23 mouse cellular contexts compared by ENCODE assay signal in genomic region chr12:116901773-116902172, GRCm38 (mm10).
DNase-seq lines count a peak whose midpoint lies in the region; ATAC-seq lines count a peak whose summit lies in the region.
"Had no signal": no experiment of that assay in that cellular context is flagged by ENCODE, and none has a peak within 500 bp of the region (broad histone marks: within the 10 kb centered on the region; RNA-seq: fewer than 3 reads in every experiment).

No protein-coding gene starts in this region.

- no peak overlapping the region for H3K27ac ChIP-seq in hindbrain, embryonic 11.5 days (ENCODE audit: low read depth, low read length)
- no peak overlapping the region for H3K27ac ChIP-seq in hindbrain, embryonic 16.5 days (ENCODE audit: low read depth, low read length)
- H3K27ac ChIP-seq in neural tube, embryonic 11.5 days (ENCODE audit: low read depth, low read length) = no peak overlapping the region
- no peak overlapping the region for H3K27ac ChIP-seq in neural tube, embryonic 15.5 days (replicated peaks)
- H3K27ac ChIP-seq: forebrain, embryonic 15.5 days; heart, embryonic 15.5 days; hindbrain, embryonic 15.5 days; intestine, embryonic 15.5 days had no signal

- H3K4me2 ChIP-seq in hindbrain, embryonic 11.5 days (replicated peaks; ENCODE audit: low read depth, low read length) = no peak overlapping the region
- no peak overlapping the region for H3K4me2 ChIP-seq in hindbrain, embryonic 16.5 days (ENCODE audit: low read length)
- H3K4me2 ChIP-seq in neural tube, embryonic 11.5 days (ENCODE audit: low read depth) = no peak overlapping the region
- no peak overlapping the region for H3K4me2 ChIP-seq in neural tube, embryonic 15.5 days
- H3K4me2 ChIP-seq: forebrain, embryonic 15.5 days; heart, embryonic 12.5 days; heart, embryonic 15.5 days; hindbrain, embryonic 15.5 days; intestine, embryonic 15.5 days had no signal

- H3K36me3 ChIP-seq in hindbrain, embryonic 11.5 days (ENCODE audit: control insufficient read depth, insufficient read depth, low read length) = no peaks in the 10 kb centered on the region
- no peaks in the 10 kb centered on the region for H3K36me3 ChIP-seq in hindbrain, embryonic 16.5 days (ENCODE audit: control insufficient read depth, insufficient read depth, low read length)
- H3K36me3 ChIP-seq in neural tube, embryonic 11.5 days (ENCODE audit: control insufficient read depth, insufficient read depth, low read length) = no peaks in the 10 kb centered on the region
- no peaks in the 10 kb centered on the region; the same call in 1 of the 2 replicates for H3K36me3 ChIP-seq in neural tube, embryonic 15.5 days
- H3K36me3 ChIP-seq: forebrain, embryonic 15.5 days; heart, embryonic 12.5 days; heart, embryonic 15.5 days; intestine, embryonic 15.5 days had no signal

- ATAC-seq in hindbrain, embryonic 11.5 days (ENCODE audit: low FRiP score) = peak; percentile 54
- no peak for ATAC-seq in hindbrain, embryonic 16.5 days
- peak; percentile 41; the same call in 1 of the 2 replicates for ATAC-seq in neural tube, embryonic 11.5 days (ENCODE audit: insufficient read depth, low FRiP score, low TSS enrichment)
- ATAC-seq in neural tube, embryonic 15.5 days (ENCODE audit: low FRiP score) = no peak
- ATAC-seq: forebrain, embryonic 15.5 days; intestine, embryonic 15.5 days; Patski had no signal

- no peak overlapping the region for H3K4me3 ChIP-seq in hindbrain, embryonic 11.5 days (ENCODE audit: low read depth, low read length)
- no peak overlapping the region for H3K4me3 ChIP-seq in hindbrain, embryonic 16.5 days (ENCODE audit: low read length)
- no peak overlapping the region for H3K4me3 ChIP-seq in neural tube, embryonic 11.5 days (ENCODE audit: low read depth, low read length)
- H3K4me3 ChIP-seq in neural tube, embryonic 15.5 days (replicated peaks) = no peak overlapping the region
- H3K4me3 ChIP-seq: forebrain, embryonic 15.5 days; heart, embryonic 12.5 days; heart, embryonic 15.5 days; hindbrain, embryonic 15.5 days; intestine, embryonic 15.5 days had no signal

- DNase-seq in embryo, embryonic 10.5 days (ENCODE audit: low spot score) = peak; percentile 14
- no peak for DNase-seq in embryo, embryonic 11 days
- no peak for DNase-seq in hindbrain, embryonic 11.5 days (ENCODE audit: low spot score)
- DNase-seq in neural tube, embryonic 11.5 days (ENCODE audit: low spot score) = no peak
- DNase-seq in retina, postnatal 1 day = peak; percentile 19
- DNase-seq in cerebellum, adult 8-10 months = no peak
- DNase-seq: adrenal gland, postnatal 10 days; adrenal gland, postnatal 36 days; cerebellum, adult 18-20 months; cerebellum, adult 9-11 months; cerebellum, postnatal 25 days; gastrocnemius, postnatal 25 days; heart, adult 18-20 months; heart, postnatal 10 days; heart, postnatal 36 days had no signal

- H3K4me1 ChIP-seq in hindbrain, embryonic 11.5 days (replicated peaks; ENCODE audit: control insufficient read depth, insufficient read depth, low read length) = no peaks in the 10 kb centered on the region
- no peaks in the 10 kb centered on the region for H3K4me1 ChIP-seq in hindbrain, embryonic 16.5 days (ENCODE audit: control insufficient read depth, insufficient read depth, low read depth, low read length)
- H3K4me1 ChIP-seq in neural tube, embryonic 11.5 days (ENCODE audit: control insufficient read depth, insufficient read depth, low read length) = no peaks in the 10 kb centered on the region
- no peaks in the 10 kb centered on the region for H3K4me1 ChIP-seq in neural tube, embryonic 15.5 days
- H3K4me1 ChIP-seq: forebrain, embryonic 15.5 days; heart, embryonic 12.5 days; heart, embryonic 15.5 days; hindbrain, embryonic 15.5 days; intestine, embryonic 15.5 days had no signal

- H3K9me3 ChIP-seq in hindbrain, embryonic 11.5 days (ENCODE audit: control insufficient read depth, low read length) = no peaks in the 10 kb centered on the region
- H3K9me3 ChIP-seq in hindbrain, embryonic 16.5 days (ENCODE audit: control insufficient read depth, low read length) = no peaks in the 10 kb centered on the region
- no peaks in the 10 kb centered on the region for H3K9me3 ChIP-seq in neural tube, embryonic 11.5 days (ENCODE audit: control insufficient read depth, low read length)
- no peaks in the 10 kb centered on the region for H3K9me3 ChIP-seq in neural tube, embryonic 15.5 days (replicated peaks)
- H3K9me3 ChIP-seq: forebrain, embryonic 15.5 days; heart, embryonic 15.5 days; hindbrain, embryonic 15.5 days; intestine, embryonic 15.5 days had no signal

- no peaks in the 10 kb centered on the region for H3K27me3 ChIP-seq in hindbrain, embryonic 11.5 days (ENCODE audit: control insufficient read depth, insufficient read depth, low read length)
- no peaks in the 10 kb centered on the region for H3K27me3 ChIP-seq in hindbrain, embryonic 16.5 days (replicated peaks; ENCODE audit: control insufficient read depth, insufficient read depth, low read length)
- H3K27me3 ChIP-seq in neural tube, embryonic 11.5 days (ENCODE audit: control insufficient read depth, insufficient read depth, low read length) = no peaks in the 10 kb centered on the region
- H3K27me3 ChIP-seq in neural tube, embryonic 15.5 days (replicated peaks) = no peaks in the 10 kb centered on the region
- H3K27me3 ChIP-seq: forebrain, embryonic 15.5 days; heart, embryonic 12.5 days; heart, embryonic 15.5 days; hindbrain, embryonic 15.5 days; intestine, embryonic 15.5 days; Patski had no signal

- 47% methylated on average over 3 of the region's 3 CpGs for WGBS in hindbrain, embryonic 11.5 days
- 32% methylated on average over 3 of the region's 3 CpGs for WGBS in hindbrain, embryonic 16.5 days
- WGBS in neural tube, embryonic 11.5 days = 49% methylated on average over 3 of the region's 3 CpGs
- WGBS in neural tube, embryonic 15.5 days = 24% methylated on average over 3 of the region's 3 CpGs

- H3K9ac ChIP-seq in hindbrain, embryonic 11.5 days (ENCODE audit: low read depth, low read length) = no peak overlapping the region
- no peak overlapping the region for H3K9ac ChIP-seq in hindbrain, embryonic 16.5 days (ENCODE audit: low read depth, low read length)
- no peak overlapping the region for H3K9ac ChIP-seq in neural tube, embryonic 11.5 days (ENCODE audit: low read length)
- H3K9ac ChIP-seq in neural tube, embryonic 15.5 days (replicated peaks) = no peak overlapping the region
- H3K9ac ChIP-seq: forebrain, embryonic 15.5 days; heart, embryonic 12.5 days; heart, embryonic 15.5 days; hindbrain, embryonic 15.5 days; intestine, embryonic 15.5 days had no signal

Comparison
In these comparisons a context has a peak if more than half of its experiments do, and no peak if none do; other contexts are left out.
1. DNase-seq: peak in embryo, embryonic 10.5 days (single experiment) and retina, postnatal 1 day (single experiment); none in embryo, embryonic 11 days (single experiment), hindbrain, embryonic 11.5 days (single experiment), neural tube, embryonic 11.5 days (single experiment) and cerebellum, adult 8-10 months (single experiment).
2. ATAC-seq: peak in hindbrain, embryonic 11.5 days (single experiment) and neural tube, embryonic 11.5 days (single experiment); none in hindbrain, embryonic 16.5 days (single experiment) and neural tube, embryonic 15.5 days (single experiment).